In the genomic region with DNA sequence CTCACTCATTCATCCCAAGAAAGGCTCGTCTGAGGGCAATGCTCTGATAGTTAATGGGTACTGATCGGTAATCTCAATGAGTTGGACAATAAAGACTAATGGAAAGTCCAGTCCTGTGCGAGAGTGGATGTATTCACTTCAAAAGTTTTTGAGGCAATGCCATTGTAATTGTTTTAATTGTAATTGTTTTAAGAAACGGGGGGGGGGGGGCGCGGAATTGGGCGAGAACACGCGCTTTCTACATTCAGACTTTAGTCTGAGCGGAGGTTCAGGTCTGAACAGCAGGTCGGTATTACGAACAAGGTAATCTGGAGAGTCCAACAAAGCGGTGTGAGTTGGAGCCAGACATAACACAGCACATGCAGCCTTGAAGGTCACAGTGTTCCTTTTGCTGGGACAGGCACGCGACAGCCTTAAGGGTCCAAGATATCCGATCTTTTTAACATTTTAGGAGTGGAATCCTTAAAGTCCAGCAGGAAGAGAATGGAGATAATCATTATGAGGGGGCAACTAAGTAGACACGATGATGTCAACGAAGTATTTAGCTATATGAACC, we compare ENCODE assay signal across 8 mouse cellular contexts. TPM values are rescaled to one million over a fixed set of nuclear protein-coding genes. Genes with fewer than 3 reads are reported as not detected.
A peak's percentile ranks its signal among the peaks of the same experiment; 100 is the strongest.
DNase-seq lines count a peak whose midpoint lies in the region; ATAC-seq and TF ChIP-seq lines count a peak whose summit lies in the region.
"Had no signal": no experiment of that assay in that cellular context is flagged by ENCODE, and none has a peak within 500 bp of the region (broad histone marks: within the 10 kb centered on the region; RNA-seq: fewer than 3 reads in every experiment).

No protein-coding gene starts in this region.

- peak; percentile 15 to 17; a peak in 1 of 4 replicates for TF ChIP-seq POLR2A in MEL (IDR thresholded peaks at IDR 0.05; ENCODE audit: control insufficient read depth in 1 of 2, insufficient read depth in 1 of 2, low read depth in 1 of 2, low read length in 2 of 2, poor library complexity in 1 of 2)
- TF ChIP-seq POLR2A in myocyte (IDR thresholded peaks at IDR 0.05; ENCODE audit: insufficient read length, low read depth), result no peak

- H3K9ac ChIP-seq in MEL (ENCODE audit: control insufficient read depth, low read depth, low read length, poor library complexity, severe bottlenecking), result peak overlapping the region; percentile 93

- H3K4me2 ChIP-seq in myocyte (ENCODE audit: low read depth), result peak overlapping the region; percentile 78

- no peak for TF ChIP-seq RAD21 in MEL (IDR thresholded peaks at IDR 0.05; ENCODE audit: low read depth, low read length)

- no peaks in the 10 kb centered on the region for H3K9me3 ChIP-seq in E14TG2a.4 (ENCODE audit: low read length)
- no peaks in the 10 kb centered on the region for H3K9me3 ChIP-seq in MEL (replicated peaks; ENCODE audit: insufficient read depth, low read length)

- TF ChIP-seq EP300 in MEL (IDR thresholded peaks at IDR 0.05; ENCODE audit: low read depth in 1 of 2, low read length in 2 of 2), result no peak

- peaks cover 16% of the 10 kb centered on the region for H3K36me3 ChIP-seq in E14TG2a.4 (ENCODE audit: insufficient read depth, low read length)
- H3K36me3 ChIP-seq in MEL (ENCODE audit: control insufficient read depth in 1 of 2, insufficient read depth in 2 of 2, low read length in 2 of 2), result peaks cover 11 to 25% of the 10 kb centered on the region in 2 experiments
- H3K36me3 ChIP-seq in myocyte (ENCODE audit: control insufficient read depth, insufficient read depth), result peaks cover 11% of the 10 kb centered on the region

- peaks cover 29% of the 10 kb centered on the region for H3K79me2 ChIP-seq in MEL (ENCODE audit: control insufficient read depth, insufficient read depth, low read length, poor library complexity)
- H3K79me2 ChIP-seq in myocyte (ENCODE audit: control insufficient read depth, insufficient read depth), result peaks cover 23% of the 10 kb centered on the region

- H3K4me1 ChIP-seq in E14TG2a.4 (replicated peaks; ENCODE audit: low read depth, low read length), result peaks cover 20% of the 10 kb centered on the region
- H3K4me1 ChIP-seq in MEL (ENCODE audit: control insufficient read depth in 1 of 2, insufficient read depth in 2 of 2, low read length in 2 of 2), result peaks cover 3 to 13% of the 10 kb centered on the region in 2 experiments; a peak in 3 of 4 replicates

- peak; percentile 46 for DNase-seq in MEL (ENCODE audit: low read depth, low spot score)
- peak; percentile 11 for DNase-seq in forelimb bud, embryonic 11.5 days (ENCODE audit: low read depth, low spot score)
- DNase-seq in kidney, postnatal 10 days, result peak; percentile 19
- no peak for DNase-seq in ovary, postnatal 36 days (ENCODE audit: low spot score)

- H3ac ChIP-seq in myocyte (ENCODE audit: control insufficient read depth, insufficient read length), result peak overlapping the region; percentile 97

- no peak for ATAC-seq in monocyte, adult 5-6 weeks (replicated peaks; ENCODE audit: insufficient number of reproducible peaks, low FRiP score, low TSS enrichment, poor library complexity, severe bottlenecking)

- H3K27ac ChIP-seq in MEL (ENCODE audit: control insufficient read depth, low read depth, low read length), result peak overlapping the region; percentile 79

- H3K4me3 ChIP-seq in E14TG2a.4 (replicated peaks; ENCODE audit: low read length) (peak overlapping the region; percentile 85), MEL (ENCODE audit: control insufficient read depth in 1 of 2, insufficient read depth in 1 of 2, low read depth in 2 of 2, low read length in 2 of 2) (peak overlapping the region; percentile 85 to 91), myocyte (peak overlapping the region; percentile 77)

- TF ChIP-seq CTCF in E14TG2a.4 (conservative IDR thresholded peaks at IDR 0.05; ENCODE audit: low read length) (no peak), MEL (IDR thresholded peaks at IDR 0.05 in 2 of 3, conservative IDR thresholded peaks at IDR 0.05 in 1 of 3; ENCODE audit: control insufficient read depth in 1 of 3, insufficient read depth in 1 of 3, low read depth in 2 of 3, low read length in 3 of 3, poor library complexity in 1 of 3, severe bottlenecking in 1 of 3) (0 out of 6 replicates have a peak, but pooled peaks of 1 of the 3 experiments have one; percentile 0)

- H3K27me3 ChIP-seq in E14TG2a.4 (ENCODE audit: insufficient read depth, low read length), result peaks cover 5% of the 10 kb centered on the region; the same call in 1 of the 2 replicates
- no peaks in the 10 kb centered on the region for H3K27me3 ChIP-seq in MEL (ENCODE audit: control insufficient read depth in 1 of 2, insufficient read depth in 2 of 2, low read length in 2 of 2)
- H3K27me3 ChIP-seq in myocyte (ENCODE audit: control insufficient read depth, insufficient read depth, insufficient read length), result no peaks in the 10 kb centered on the region

TF ChIP-seq in MEL, 35 proteins besides CTCF, POLR2A, EP300 and RAD21:
- TF ChIP-seq ZC3H11A (IDR thresholded peaks at IDR 0.05; ENCODE audit: low read depth, low read length) (no peak), TBP (IDR thresholded peaks at IDR 0.05; ENCODE audit: low read depth, low read length) (no peak), E2F4 (IDR thresholded peaks at IDR 0.05; ENCODE audit: borderline replicate concordance, low read depth, low read length) (no peak), MYC (IDR thresholded peaks at IDR 0.05; ENCODE audit: low read depth, low read length) (peak; percentile 95), USF1 (IDR thresholded peaks at IDR 0.05; ENCODE audit: low read depth, low read length) (0 out of 2 replicates have a peak, but pooled peaks have one; percentile 29), SMC3 (IDR thresholded peaks at IDR 0.05; ENCODE audit: low read depth, low read length) (no peak), POLR2AphosphoS2 (IDR thresholded peaks at IDR 0.05; ENCODE audit: low read length) (peak; percentile 59; the same call in 1 of the 2 replicates), MXI1 (IDR thresholded peaks at IDR 0.05; ENCODE audit: low read depth, low read length) (peak; percentile 88), MAZ (IDR thresholded peaks at IDR 0.05; ENCODE audit: low read depth, low read length) (0 out of 2 replicates have a peak, but pooled peaks have one; percentile 13), MAX (IDR thresholded peaks at IDR 0.05; ENCODE audit: low read length) (peak; percentile 88), SIN3A (IDR thresholded peaks at IDR 0.05; ENCODE audit: low read length) (peak; percentile 38; the same call in 1 of the 2 replicates)

TF ChIP-seq in myocyte, 11 proteins besides CTCF, POLR2A, EP300 and RAD21:
- TF ChIP-seq MYOD1 (IDR thresholded peaks at IDR 0.05; ENCODE audit: control insufficient read depth in 1 of 3, insufficient read length in 2 of 3, low read depth in 2 of 3) (no peak), REST (IDR thresholded peaks at IDR 0.05; ENCODE audit: insufficient read depth, insufficient read length) (no peak), MYOG (IDR thresholded peaks at IDR 0.05; ENCODE audit: control insufficient read depth in 1 of 3, insufficient read depth in 1 of 3, insufficient read length in 2 of 3, low read depth in 2 of 3) (no peak), TCF3 (IDR thresholded peaks at IDR 0.05; ENCODE audit: insufficient read length, low read depth) (no peak), E2F4 (IDR thresholded peaks at IDR 0.05; ENCODE audit: insufficient read depth) (no peak), TCF12 (IDR thresholded peaks at IDR 0.05; ENCODE audit: insufficient read depth, poor library complexity, severe bottlenecking) (no peak), CEBPB (IDR thresholded peaks at IDR 0.05; ENCODE audit: insufficient read depth, poor library complexity, severe bottlenecking) (no peak), USF1 (IDR thresholded peaks at IDR 0.05; ENCODE audit: low read depth) (no peak), POLR2AphosphoS2 (IDR thresholded peaks at IDR 0.05; ENCODE audit: insufficient read length, low read depth) (no peak), SRF (IDR thresholded peaks at IDR 0.05; ENCODE audit: control insufficient read depth, insufficient read length, low read depth) (no peak), MAX (IDR thresholded peaks at IDR 0.05; ENCODE audit: low read depth) (no peak)

RNA-seq across cellular contexts. Expression of a gene that starts 1.0 kb away (rescaled TPM):
- 40.3 and 45.6 TPM in 2 replicates for total RNA-seq in MEL (2012; rRNA removed)
- polyA plus RNA-seq in MEL (2012; ENCODE audit: insufficient read depth in 1 of 2, insufficient read length in 2 of 2, low read depth in 1 of 2, low replicate concordance in 2 of 2, missing spikeins in 1 of 2) (100 to 1,000 TPM; 152 to 250 TPM), myocyte (2012; fragmentation: generic; extraction: Trizol) (9.1 TPM)
- total RNA-seq in monocyte, adult 5-6 weeks (2017), result 68.4 to 81.1 TPM (median 71.3 TPM) in 3 replicates

RNA-seq across cellular contexts. Expression of a gene that starts 36.0 kb away (rescaled TPM):
- total RNA-seq in MEL (2012; rRNA removed), result not detected in 2 replicates
- polyA plus RNA-seq in MEL (2012; ENCODE audit: insufficient read depth in 1 of 2, insufficient read length in 2 of 2, low read depth in 1 of 2, low replicate concordance in 2 of 2, missing spikeins in 1 of 2) (under 1 TPM in 1 of 2 experiments, not detected in 1; 0.03 TPM), myocyte (2012; fragmentation: generic; extraction: Trizol) (0.23 TPM)
- 0.10 TPM in 2 of 3 replicates, not detected in the other for total RNA-seq in monocyte, adult 5-6 weeks (2017)

RNA-seq across cellular contexts. Expression of a gene that starts 38.4 kb away (rescaled TPM):
- total RNA-seq in MEL (2012; rRNA removed), result not detected in 2 replicates
- polyA plus RNA-seq in MEL (2012; ENCODE audit: insufficient read depth in 1 of 2, insufficient read length in 2 of 2, low read depth in 1 of 2, low replicate concordance in 2 of 2, missing spikeins in 1 of 2) (not detected), myocyte (2012; fragmentation: generic; extraction: Trizol) (not detected)
- total RNA-seq in monocyte, adult 5-6 weeks (2017), result not detected in 3 replicates
- polyA plus RNA-seq: gonadal fat pad, adult 2 months had no signal

RNA-seq across cellular contexts. Expression of a gene that starts 44.1 kb away (rescaled TPM):
- not detected in 2 replicates for total RNA-seq in MEL (2012; rRNA removed)
- polyA plus RNA-seq in MEL (2012; ENCODE audit: insufficient read depth in 1 of 2, insufficient read length in 2 of 2, low read depth in 1 of 2, low replicate concordance in 2 of 2, missing spikeins in 1 of 2) (not detected), myocyte (2012; fragmentation: generic; extraction: Trizol) (not detected)
- total RNA-seq in monocyte, adult 5-6 weeks (2017), result not detected in 3 replicates
- polyA plus RNA-seq: gonadal fat pad, adult 2 months had no signal
